Mouse (Mus musculus) heart, adult 2 months (tissue): ENCODE data around the gene Celf2.

Source experiments
- CTCF ChIP-seq: fragments of 200-600 bp; IDR thresholded peaks from 2 replicates; pipeline ENCODE4 v1.8.1; 2022; ENCODE audit warnings: antibody characterized with exemption, mild to moderate bottlenecking, moderate library complexity
- POLR2A ChIP-seq: fragments of 200-500 bp; IDR thresholded peaks from 2 replicates; pipeline ENCODE4 v1.6.1; 2011; ENCODE audit warnings: mild to moderate bottlenecking, low read depth, low read length, control low read depth; ENCODE audit not compliant: insufficient read depth

GRCm38 (mm10) chr2:6603880-6604279, 905.5 kb downstream of the Celf2 start:
- TF ChIP-seq CTCF (peak; percentile 10; the same call in 1 of the 2 replicates), POLR2A (no peak)
